Mouse (Mus musculus): Measurements from ENCODE around the gene Slc22a14. TPM values are rescaled to one million over a fixed set of nuclear protein-coding genes. Genes with fewer than 3 reads are reported as not detected.

The Slc22a14 gene
- polyA plus RNA-seq, 1 experiment = not detected

DNA sequence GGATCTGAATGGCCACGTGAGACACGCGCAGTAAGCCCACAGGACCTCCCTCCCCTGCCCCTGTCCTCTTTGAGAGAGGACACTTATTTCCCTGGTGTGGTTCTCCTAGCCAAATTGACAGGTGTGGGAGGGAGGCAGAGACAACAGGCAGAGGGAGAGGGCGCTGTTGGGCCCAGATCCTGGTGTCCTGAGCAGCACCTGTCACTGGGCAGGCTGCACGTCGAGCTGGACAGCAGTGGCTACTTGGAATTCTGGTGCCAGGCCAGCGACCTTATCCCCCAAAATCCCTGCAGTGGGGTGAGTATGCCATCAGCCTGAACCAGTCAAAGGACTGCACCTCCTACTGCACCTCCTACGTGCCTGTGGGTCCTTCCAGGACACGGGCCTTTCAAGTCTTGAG, 222.0 kb downstream of the Slc22a14 start:
- Histone ChIP-seq H3K4me3 (ENCODE audit: insufficient read depth, low read depth, low read length) (no peak overlapping the region), H3K4me1 (ENCODE audit: control insufficient read depth, insufficient read depth, low read length) (no peaks in the 10 kb centered on the region), H3K27ac (ENCODE audit: insufficient read depth, low read depth, low read length) (no peak overlapping the region)
- 77% methylated on average over 9 of the region's 9 CpGs for WGBS
- TF ChIP-seq POLR2A (IDR thresholded peaks at IDR 0.05; ENCODE audit: insufficient read depth, low read depth, low read length) (no peak), CTCF (IDR thresholded peaks at IDR 0.05; ENCODE audit: insufficient read depth, low read depth, low read length) (no peak)

- Histone ChIP-seq H3K4me1 (ENCODE audit: control insufficient read depth, insufficient read depth, low read length) (peaks cover 4% of the 10 kb centered on the region; the same call in 1 of the 2 replicates), H3K4me3 (ENCODE audit: insufficient read depth, low read depth, low read length) (no peak overlapping the region), H3K27ac (ENCODE audit: insufficient read depth, low read depth, low read length) (no peak overlapping the region)
- 94% methylated on average over 5 of the region's 5 CpGs for WGBS
- no peak for TF ChIP-seq POLR2A (IDR thresholded peaks at IDR 0.05; ENCODE audit: insufficient read depth, low read depth, low read length)
- no peak for TF ChIP-seq CTCF (IDR thresholded peaks at IDR 0.05; ENCODE audit: insufficient read depth, low read depth, low read length)
Observed at GRCm38 (mm10) chr9:119142066-119142465, 223.3 kb downstream of the Slc22a14 start.

DNA sequence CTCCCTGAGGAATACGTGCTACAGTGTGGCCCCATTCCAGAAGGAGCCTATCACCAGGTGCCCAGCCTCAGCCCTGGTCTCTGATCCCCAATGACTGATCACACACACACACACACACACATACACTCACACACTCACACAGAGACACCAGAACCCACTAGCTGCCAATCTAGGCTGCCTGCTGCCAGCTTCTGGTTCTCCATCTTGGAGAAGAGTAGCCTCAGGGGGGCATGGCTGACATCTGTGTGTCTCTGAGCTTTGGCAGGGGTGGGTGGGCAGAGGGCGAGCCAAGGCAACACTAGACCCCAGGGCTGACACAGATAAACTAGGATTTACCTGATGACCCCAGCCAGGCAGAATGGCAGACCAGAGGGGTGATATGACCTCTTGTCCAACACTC, 226.5 kb downstream of the Slc22a14 start:
- WGBS = 95% methylated on average over 2 of the region's 2 CpGs
- no peak for TF ChIP-seq POLR2A (IDR thresholded peaks at IDR 0.05; ENCODE audit: insufficient read depth, low read depth, low read length)
- no peak for TF ChIP-seq CTCF (IDR thresholded peaks at IDR 0.05; ENCODE audit: insufficient read depth, low read depth, low read length)
- no peak overlapping the region for H3K27ac ChIP-seq (ENCODE audit: insufficient read depth, low read depth, low read length)

GRCm38 (mm10) chr9:119130692-119131091, 234.7 kb downstream of the Slc22a14 start:
- Histone ChIP-seq H3K4me1 (ENCODE audit: control insufficient read depth, insufficient read depth, low read length) (no peaks in the 10 kb centered on the region), H3K4me3 (ENCODE audit: insufficient read depth, low read depth, low read length) (no peak overlapping the region), H3K27ac (ENCODE audit: insufficient read depth, low read depth, low read length) (no peak overlapping the region)
- WGBS = 68% methylated on average over 5 of the region's 5 CpGs
- no peak for TF ChIP-seq POLR2A (IDR thresholded peaks at IDR 0.05; ENCODE audit: insufficient read depth, low read depth, low read length)
- TF ChIP-seq CTCF (IDR thresholded peaks at IDR 0.05; ENCODE audit: insufficient read depth, low read depth, low read length) = no peak

More for the DNA sequence above, 226.5 kb downstream of the Slc22a14 start:
- H3K4me3 ChIP-seq (ENCODE audit: insufficient read depth, low read depth, low read length) = no peak overlapping the region
- peaks cover 4% of the 10 kb centered on the region; the same call in 1 of the 2 replicates for H3K4me1 ChIP-seq (ENCODE audit: control insufficient read depth, insufficient read depth, low read length)

DNA sequence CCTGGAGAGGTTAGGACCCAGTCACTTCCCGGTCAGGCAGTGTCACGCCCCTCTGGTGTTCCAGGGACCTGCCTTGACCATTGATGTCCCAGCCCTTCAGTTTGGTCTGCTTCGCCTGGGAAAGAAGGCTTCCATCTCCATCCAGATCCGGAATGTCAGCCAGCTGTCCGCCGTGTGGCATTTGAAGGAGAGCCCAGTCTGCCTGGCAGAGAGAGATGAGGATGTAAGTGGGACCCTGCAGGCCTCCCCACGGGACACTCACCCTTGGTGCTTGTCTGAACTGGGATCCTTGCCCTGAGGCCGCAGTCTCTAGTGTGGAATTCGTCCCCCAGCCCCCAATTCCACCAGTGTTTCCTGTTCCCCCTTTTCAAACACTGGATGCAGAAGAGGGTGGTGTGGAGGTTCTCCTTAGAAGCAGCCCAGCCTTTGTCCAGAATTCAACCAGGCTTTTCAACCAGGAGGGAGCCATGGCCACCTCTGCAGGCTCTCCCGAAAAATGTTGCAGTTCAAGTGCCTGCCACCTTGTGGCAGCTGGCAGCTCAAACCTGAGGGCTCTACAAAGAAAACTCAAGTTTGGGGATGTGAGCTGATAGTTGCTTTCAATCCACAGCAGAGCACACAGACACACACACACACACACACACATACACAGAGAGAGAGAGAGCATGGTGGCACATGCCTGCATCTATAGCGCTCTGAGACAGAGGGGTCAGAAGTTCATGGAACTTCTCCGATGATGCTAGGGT, 236.7 kb downstream of the Slc22a14 start:
- Histone ChIP-seq H3K4me1 (ENCODE audit: control insufficient read depth, insufficient read depth, low read length) (no peaks in the 10 kb centered on the region), H3K27ac (ENCODE audit: insufficient read depth, low read depth, low read length) (no peak overlapping the region), H3K4me3 (ENCODE audit: insufficient read depth, low read depth, low read length) (no peak overlapping the region)
- WGBS = 82% methylated on average over 12 of the region's 12 CpGs
- TF ChIP-seq CTCF (IDR thresholded peaks at IDR 0.05; ENCODE audit: insufficient read depth, low read depth, low read length) (no peak), POLR2A (IDR thresholded peaks at IDR 0.05; ENCODE audit: insufficient read depth, low read depth, low read length) (no peak)

GRCm38 (mm10) chr9:119122596-119123369, 242.6 kb downstream of the Slc22a14 start:
- H3K27ac ChIP-seq (ENCODE audit: insufficient read depth, low read depth, low read length) = no peak overlapping the region
- WGBS = 82% methylated on average over 18 of the region's 18 CpGs
- TF ChIP-seq CTCF (IDR thresholded peaks at IDR 0.05; ENCODE audit: insufficient read depth, low read depth, low read length) (no peak), POLR2A (IDR thresholded peaks at IDR 0.05; ENCODE audit: insufficient read depth, low read depth, low read length) (no peak)

GRCm38 (mm10) chr9:119120168-119120560, 245.2 kb downstream of the Slc22a14 start:
- H3K4me3 ChIP-seq (ENCODE audit: insufficient read depth, low read depth, low read length) = no peak overlapping the region
- 78% methylated on average over 3 of the region's 3 CpGs for WGBS

More at GRCm38 (mm10) chr9:119122596-119123369, 242.6 kb downstream of the Slc22a14 start:
- H3K4me3 ChIP-seq (ENCODE audit: insufficient read depth, low read depth, low read length) = no peak overlapping the region
- no peaks in the 10 kb centered on the region for H3K4me1 ChIP-seq (ENCODE audit: control insufficient read depth, insufficient read depth, low read length)

More at GRCm38 (mm10) chr9:119120168-119120560, 245.2 kb downstream of the Slc22a14 start:
- TF ChIP-seq POLR2A (IDR thresholded peaks at IDR 0.05; ENCODE audit: insufficient read depth, low read depth, low read length) = no peak
- TF ChIP-seq CTCF (IDR thresholded peaks at IDR 0.05; ENCODE audit: insufficient read depth, low read depth, low read length) = no peak
- Histone ChIP-seq H3K27ac (ENCODE audit: insufficient read depth, low read depth, low read length) (no peak overlapping the region), H3K4me1 (ENCODE audit: control insufficient read depth, insufficient read depth, low read length) (no peaks in the 10 kb centered on the region)

Other genes with a start within 250 kb of the Slc22a14 start
- gene Acaa1b, start 208.5 kb downstream of the Slc22a14 start, polyA plus RNA-seq (2012; ENCODE audit: insufficient read depth, insufficient read length, low replicate concordance, missing spikeins) = not detected in 2 replicates
- gene Gm47289, start 206.4 kb downstream of the Slc22a14 start, polyA plus RNA-seq (2012; ENCODE audit: insufficient read depth, insufficient read length, low replicate concordance, missing spikeins) = not detected in 2 replicates
- gene Slc22a13, start 156.5 kb downstream of the Slc22a14 start, polyA plus RNA-seq (2012; ENCODE audit: insufficient read depth, insufficient read length, low replicate concordance, missing spikeins) = not detected in 2 replicates
- not detected in 2 replicates for gene Oxsr1, start 43.1 kb downstream of the Slc22a14 start, polyA plus RNA-seq (2012; ENCODE audit: insufficient read depth, insufficient read length, low replicate concordance, missing spikeins)
- not detected in 2 replicates for gene Acaa1a, start 25.9 kb downstream of the Slc22a14 start, polyA plus RNA-seq (2012; ENCODE audit: insufficient read depth, insufficient read length, low replicate concordance, missing spikeins)
- gene Myd88, start 24.1 kb downstream of the Slc22a14 start, polyA plus RNA-seq (2012; ENCODE audit: insufficient read depth, insufficient read length, low replicate concordance, missing spikeins) = not detected in 2 replicates
- not detected in 2 replicates for gene Xylb, start 8.2 kb downstream of the Slc22a14 start, polyA plus RNA-seq (2012; ENCODE audit: insufficient read depth, insufficient read length, low replicate concordance, missing spikeins)
- not detected in 2 replicates for gene Acvr2b, start 36.6 kb upstream of the Slc22a14 start, polyA plus RNA-seq (2012; ENCODE audit: insufficient read depth, insufficient read length, low replicate concordance, missing spikeins)
- gene Exog, start 79.4 kb upstream of the Slc22a14 start, polyA plus RNA-seq (2012; ENCODE audit: insufficient read depth, insufficient read length, low replicate concordance, missing spikeins) = not detected in 2 replicates
- gene Scn5a, start 213.5 kb upstream of the Slc22a14 start, polyA plus RNA-seq (2012; ENCODE audit: insufficient read depth, insufficient read length, low replicate concordance, missing spikeins) = not detected in 2 replicates